Mouse (Mus musculus) kidney, postnatal 36 days (tissue): ENCODE data around the gene Cys1.
A peak's percentile ranks its signal among the peaks of the same experiment; 100 is the strongest.
"Not testable (repeated sequence)": the region's sequence is repeated elsewhere in the genome, so short reads cannot be mapped to it uniquely, and the experiment has no call there.

ENCODE experiments used
- DNase-seq, 2 experiments: peaks; one replicate each; pipeline ENCODE4 v3.0.0; 2021 to 2022; ENCODE audit warnings: mixed read lengths in 2 of 2

The Cys1 gene

GRCm38 (mm10) chr12:24644125-24644571 lies 37.5 kb downstream of the Cys1 start:
- DNase-seq = peak; percentile 42 to 53

DNA sequence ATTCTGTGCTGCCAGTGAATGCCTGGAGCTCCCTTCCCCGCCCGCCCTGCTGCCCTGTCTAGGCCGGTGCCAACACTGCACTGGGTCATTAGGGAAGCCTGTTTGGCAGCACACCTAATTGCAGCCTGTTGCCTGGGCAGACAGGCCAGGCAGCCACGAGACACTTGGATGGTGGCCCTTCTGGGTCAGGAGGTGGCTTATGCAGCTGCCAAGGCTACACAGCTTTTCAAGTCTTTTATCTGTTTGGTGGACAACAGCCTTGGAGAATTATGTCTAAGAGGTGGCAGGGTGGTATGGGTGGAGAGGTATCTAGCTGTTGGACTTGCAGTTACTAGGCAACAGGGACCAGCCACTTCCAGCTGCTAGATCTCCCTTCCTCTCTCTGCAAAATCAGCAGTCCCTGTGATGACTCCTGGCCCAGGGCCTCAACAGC lies 39.2 kb downstream of the Cys1 start:
- DNase-seq = peak; percentile 93

GRCm38 (mm10) chr12:24638787-24639186 lies 42.8 kb downstream of the Cys1 start:
- not testable (repeated sequence) for DNase-seq

DNA sequence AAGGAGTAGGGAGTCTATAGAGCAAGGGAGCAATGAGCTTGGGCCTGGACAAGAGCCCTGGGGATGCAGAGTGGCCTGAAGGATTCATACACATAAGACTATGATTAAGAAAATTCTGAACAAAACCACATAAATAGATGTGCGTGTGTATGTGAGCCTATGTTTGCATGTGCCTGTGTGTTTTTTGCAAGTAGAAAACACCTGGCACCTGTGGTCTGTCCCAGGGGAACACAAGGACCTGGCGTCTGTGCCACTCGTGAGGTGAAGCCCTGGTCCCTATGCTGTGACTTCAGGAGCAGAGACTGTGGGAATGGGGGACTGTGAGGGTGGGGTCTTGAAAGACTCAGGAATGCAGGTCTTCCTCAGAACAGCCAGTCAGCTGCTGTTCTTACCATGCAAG lies 47.0 kb downstream of the Cys1 start:
- no peak for DNase-seq

- DNase-seq = no peak
Observed at GRCm38 (mm10) chr12:24634212-24634611, 47.4 kb downstream of the Cys1 start.

DNA sequence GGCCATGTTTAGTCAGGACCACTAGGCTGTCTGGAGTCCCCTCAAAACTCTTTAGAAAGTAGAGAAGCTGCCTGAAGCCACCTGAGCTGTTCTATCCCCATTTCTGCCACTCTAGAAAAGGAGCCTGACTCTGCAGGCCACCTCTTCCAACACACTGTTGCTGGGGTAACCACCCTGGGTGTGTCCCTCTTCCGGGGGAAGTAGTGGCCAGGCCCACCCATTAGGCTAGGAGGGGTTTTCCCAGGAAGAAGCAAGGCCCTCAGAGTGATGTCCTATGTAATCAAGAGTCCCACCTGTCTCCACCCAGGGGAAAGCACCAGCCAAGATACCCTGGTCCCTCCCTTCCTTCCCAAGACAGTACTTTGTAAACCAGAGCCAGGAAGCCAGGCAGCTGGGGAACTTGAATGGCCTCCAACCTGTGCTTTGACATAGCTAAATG lies 47.8 kb downstream of the Cys1 start:
- DNase-seq = peak; percentile 47 to 62

GRCm38 (mm10) chr12:24632404-24632803 lies 49.2 kb downstream of the Cys1 start:
- DNase-seq = no peak

DNA sequence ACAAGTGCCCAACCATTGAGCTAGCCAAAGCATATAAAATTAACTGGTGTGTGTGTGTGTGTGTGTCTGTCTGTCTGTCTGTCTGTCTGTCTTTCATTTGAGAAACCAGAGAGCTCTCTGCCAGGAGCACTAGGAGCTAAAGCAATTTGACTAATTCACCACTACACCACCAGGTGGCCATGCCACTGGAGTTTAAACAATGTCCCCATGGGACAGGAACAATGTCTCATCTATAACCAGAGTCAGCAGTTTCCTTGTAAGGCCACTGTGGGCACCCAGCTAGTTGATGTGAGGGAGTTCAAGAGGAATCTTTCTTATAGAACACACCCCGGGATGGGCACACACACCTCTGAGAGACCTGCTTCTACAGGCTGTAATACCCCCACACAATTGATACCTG lies 51.4 kb downstream of the Cys1 start:
- peak; percentile 73 to 82 for DNase-seq

DNA sequence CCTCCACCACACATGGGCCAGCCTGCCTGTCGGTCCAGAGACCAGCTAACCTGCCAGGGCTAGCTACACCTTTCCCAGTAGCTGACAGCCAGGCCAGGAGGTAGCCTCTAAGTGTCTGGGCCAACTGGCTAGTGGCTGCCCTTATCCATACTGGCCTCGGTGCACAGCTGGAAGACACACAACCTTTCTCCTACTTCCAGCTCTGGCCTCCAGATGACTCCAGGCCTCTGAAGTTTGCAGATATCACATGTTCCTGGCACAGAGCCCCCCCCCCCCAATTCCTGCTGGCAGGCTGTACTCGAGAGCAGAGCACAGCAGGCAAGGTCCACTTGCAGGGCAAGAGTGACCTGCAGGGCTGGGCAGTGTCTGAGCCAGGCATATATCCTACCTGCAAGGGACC lies 54.4 kb downstream of the Cys1 start:
- peak; percentile 41 to 44 for DNase-seq

- DNase-seq = peak; percentile 54 to 59
Observed at GRCm38 (mm10) chr12:24626401-24626800, 55.2 kb downstream of the Cys1 start.

- no peak for DNase-seq
Observed at GRCm38 (mm10) chr12:24623486-24624251, 57.9 kb downstream of the Cys1 start.

- DNase-seq = no peak
Observed at GRCm38 (mm10) chr12:24619436-24619835, 62.2 kb downstream of the Cys1 start.
